Mouse (Mus musculus): ENCODE measurements at regions not wholly inside any gene's neighbourhood (a gene's known extent, or its start where the extent isn't known, plus 50 kb on each side); places are given as distances from the start of the nearest gene placed in this dataset.

DNA sequence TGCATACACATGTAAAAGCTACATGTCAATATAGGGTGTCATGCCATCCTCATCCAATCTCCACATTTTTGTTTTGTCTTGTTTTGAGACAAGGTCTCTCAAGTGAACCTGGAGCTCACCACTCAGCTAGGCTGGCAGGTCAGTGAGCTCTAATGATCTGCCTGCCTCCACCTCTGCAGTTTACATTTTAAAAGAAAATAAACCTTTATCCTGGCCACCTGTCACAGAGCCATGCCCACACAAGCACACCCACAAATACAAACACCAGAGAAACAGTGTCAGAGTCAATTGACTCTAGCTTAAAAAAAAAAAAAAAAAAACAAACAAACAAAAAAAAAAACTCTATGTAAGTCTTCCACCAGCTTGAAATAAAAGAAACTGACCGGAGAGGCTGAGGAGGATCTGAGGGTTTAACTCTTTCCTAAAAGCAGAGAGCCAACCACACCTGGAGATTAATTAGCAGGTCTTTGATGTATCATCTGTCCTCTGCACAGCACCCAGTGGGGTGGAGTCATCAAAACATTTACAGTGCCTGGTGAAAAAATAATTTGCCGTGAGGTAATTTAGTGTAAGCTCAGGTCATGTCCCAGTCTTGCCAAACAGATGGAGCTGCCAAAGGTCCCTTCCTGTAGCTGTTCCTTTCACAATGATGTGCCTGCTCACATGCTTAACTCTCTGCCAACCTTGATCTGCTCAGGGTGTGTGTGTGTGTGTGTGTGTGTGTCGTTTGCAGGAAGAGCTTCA lies 262.2 kb downstream of the Gm11361 start:
- ATAC-seq (no peak), DNase-seq (ENCODE audit: low spot score) (no peak)
- no peak overlapping the region for H3K4me3 ChIP-seq (ENCODE audit: low read length)
- H3K27me3 ChIP-seq (ENCODE audit: insufficient read depth, low read length): no peaks in the 10 kb centered on the region
- H3K9ac ChIP-seq (replicated peaks; ENCODE audit: low read length): no peak overlapping the region
- H3K27ac ChIP-seq: no peak overlapping the region
- H3K4me1 ChIP-seq (ENCODE audit: insufficient read depth, low read length): no peaks in the 10 kb centered on the region
- no peaks in the 10 kb centered on the region for H3K36me3 ChIP-seq (ENCODE audit: insufficient read depth, low read length)
- no peak overlapping the region for H3K4me2 ChIP-seq (ENCODE audit: low read depth, low read length)
- TF ChIP-seq CTCF (IDR thresholded peaks at IDR 0.05; ENCODE audit: low read depth): no peak
- no peaks in the 10 kb centered on the region for H3K9me3 ChIP-seq (ENCODE audit: low read length)
- WGBS: 35% methylated on average over 3 of the region's 3 CpGs

DNA sequence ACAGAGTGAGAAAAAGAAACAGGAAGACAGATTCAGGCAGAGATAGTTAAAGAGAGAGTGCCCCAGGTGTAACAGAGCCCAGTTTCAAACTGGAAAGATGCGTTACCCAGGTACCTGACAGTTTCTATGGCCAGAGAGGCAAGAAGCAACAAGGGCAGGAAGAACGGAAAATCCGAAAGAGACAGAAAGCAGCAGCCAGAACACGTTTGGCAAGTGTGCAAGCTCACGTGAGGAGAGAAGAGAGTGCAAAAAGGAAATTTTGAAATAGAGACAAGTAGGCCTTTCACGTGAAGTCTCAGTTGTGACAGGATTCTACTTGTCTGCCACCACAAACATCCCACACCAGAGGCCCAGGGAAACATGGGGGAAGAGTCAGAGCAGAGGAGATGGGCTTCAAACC lies 259.8 kb downstream of the Gm11361 start:
- Histone ChIP-seq H3K9ac (replicated peaks; ENCODE audit: low read length) (no peak overlapping the region), H3K4me1 (ENCODE audit: insufficient read depth, low read length) (no peaks in the 10 kb centered on the region), H3K4me3 (ENCODE audit: low read length) (no peak overlapping the region), H3K27ac (no peak overlapping the region), H3K9me3 (ENCODE audit: low read length) (no peaks in the 10 kb centered on the region), H3K27me3 (ENCODE audit: insufficient read depth, low read length) (no peaks in the 10 kb centered on the region), H3K36me3 (ENCODE audit: insufficient read depth, low read length) (no peaks in the 10 kb centered on the region), H3K4me2 (ENCODE audit: low read depth, low read length) (no peak overlapping the region)
- 72% methylated on average over 6 of the region's 6 CpGs for WGBS
- no peak for DNase-seq (ENCODE audit: low spot score)
- no peak for TF ChIP-seq CTCF (IDR thresholded peaks at IDR 0.05; ENCODE audit: low read depth)
- ATAC-seq: no peak

DNA sequence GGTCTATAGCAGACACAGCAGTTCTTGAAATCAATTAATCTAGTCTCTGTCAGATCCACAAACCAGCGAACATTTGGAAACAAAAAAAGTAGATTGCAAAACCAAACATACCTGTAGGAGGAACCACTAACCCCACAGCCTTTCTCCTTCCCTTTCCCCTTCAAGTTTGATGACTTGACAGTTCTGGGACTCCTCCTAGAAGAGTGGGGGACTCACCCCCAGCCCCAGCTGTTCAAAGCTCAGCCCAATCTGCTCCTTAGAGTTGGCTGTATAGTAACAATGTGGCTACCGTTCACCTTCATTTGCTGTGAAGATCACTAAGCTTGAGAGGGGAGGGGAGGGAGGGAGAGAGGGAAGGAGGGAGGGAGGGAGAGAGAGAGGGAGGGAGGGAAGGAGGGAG lies 259.3 kb downstream of the Gm11361 start:
- H3K4me3 ChIP-seq (ENCODE audit: low read length): no peak overlapping the region
- no peaks in the 10 kb centered on the region for H3K36me3 ChIP-seq (ENCODE audit: insufficient read depth, low read length)
- H3K27ac ChIP-seq: no peak overlapping the region
- WGBS: 54% methylated on average over 2 of the region's 2 CpGs
- ATAC-seq (no peak), DNase-seq (ENCODE audit: low spot score) (no peak)
- H3K4me1 ChIP-seq (ENCODE audit: insufficient read depth, low read length): no peaks in the 10 kb centered on the region
- H3K9ac ChIP-seq (replicated peaks; ENCODE audit: low read length): no peak overlapping the region
- no peaks in the 10 kb centered on the region for H3K9me3 ChIP-seq (ENCODE audit: low read length)
- no peak for TF ChIP-seq CTCF (IDR thresholded peaks at IDR 0.05; ENCODE audit: low read depth)
- no peaks in the 10 kb centered on the region for H3K27me3 ChIP-seq (ENCODE audit: insufficient read depth, low read length)
- no peak overlapping the region for H3K4me2 ChIP-seq (ENCODE audit: low read depth, low read length)

DNA sequence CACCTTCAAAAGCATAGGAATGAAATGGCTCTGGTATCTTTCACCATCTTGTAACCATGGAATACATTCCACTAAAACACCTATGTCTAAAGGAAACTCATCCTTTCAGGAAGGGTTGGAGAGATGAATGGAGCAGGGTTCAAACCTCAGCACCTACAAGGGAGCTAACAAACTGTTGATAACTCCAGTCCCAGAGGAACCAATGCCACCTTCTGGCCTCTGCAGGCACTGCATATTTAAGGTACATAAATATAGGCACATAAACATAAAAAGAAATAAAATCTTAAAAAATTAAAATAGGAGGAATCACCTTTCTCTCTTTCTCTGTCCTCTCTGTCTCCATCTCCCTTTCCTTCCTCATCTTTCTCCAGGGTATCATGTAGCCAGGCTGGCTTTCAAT lies 256.9 kb downstream of the Gm11361 start:
- peak; percentile 24; the same call in 1 of the 2 replicates for TF ChIP-seq CTCF (IDR thresholded peaks at IDR 0.05; ENCODE audit: low read depth)
- H3K4me2 ChIP-seq (ENCODE audit: low read depth, low read length): no peak overlapping the region

DNA sequence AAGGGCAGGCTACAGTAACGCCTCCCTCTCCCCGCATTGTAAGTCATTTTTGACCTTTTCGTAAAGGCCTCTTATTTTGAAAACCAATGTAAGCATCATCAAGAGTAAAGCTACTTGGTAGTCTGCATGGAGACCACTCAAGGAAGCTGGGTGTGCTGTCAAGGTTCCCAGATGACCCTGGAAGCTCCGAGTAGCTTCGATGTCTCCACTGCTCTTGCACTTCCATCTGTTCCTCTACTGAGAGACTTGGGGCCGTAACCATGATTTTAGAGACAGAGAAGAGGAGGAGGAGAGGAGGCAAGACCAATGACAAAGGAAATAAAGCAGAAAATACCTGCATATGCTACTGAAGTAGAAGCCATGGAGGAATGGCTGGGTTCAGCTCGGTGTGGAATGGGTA lies 256.0 kb downstream of the Gm11361 start:
- no peak overlapping the region for H3K27ac ChIP-seq
- H3K4me3 ChIP-seq (ENCODE audit: low read length): no peak overlapping the region
- H3K9me3 ChIP-seq (ENCODE audit: low read length): no peaks in the 10 kb centered on the region
- no peak overlapping the region for H3K4me2 ChIP-seq (ENCODE audit: low read depth, low read length)
- 84% methylated on average over 7 of the region's 7 CpGs for WGBS
- TF ChIP-seq CTCF (IDR thresholded peaks at IDR 0.05; ENCODE audit: low read depth): no peak
- ATAC-seq (no peak), DNase-seq (ENCODE audit: low spot score) (no peak)
- no peaks in the 10 kb centered on the region for H3K4me1 ChIP-seq (ENCODE audit: insufficient read depth, low read length)
- no peaks in the 10 kb centered on the region for H3K27me3 ChIP-seq (ENCODE audit: insufficient read depth, low read length)
- H3K36me3 ChIP-seq (ENCODE audit: insufficient read depth, low read length): no peaks in the 10 kb centered on the region
- H3K9ac ChIP-seq (replicated peaks; ENCODE audit: low read length): no peak overlapping the region

More for the DNA sequence above, 256.9 kb downstream of the Gm11361 start:
- H3K27me3 ChIP-seq (ENCODE audit: insufficient read depth, low read length): no peaks in the 10 kb centered on the region
- no peaks in the 10 kb centered on the region for H3K4me1 ChIP-seq (ENCODE audit: insufficient read depth, low read length)
- no peak overlapping the region for H3K27ac ChIP-seq
- no peaks in the 10 kb centered on the region for H3K36me3 ChIP-seq (ENCODE audit: insufficient read depth, low read length)
- no peak overlapping the region for H3K9ac ChIP-seq (replicated peaks; ENCODE audit: low read length)
- ATAC-seq (no peak), DNase-seq (ENCODE audit: low spot score) (no peak)
- no peak overlapping the region for H3K4me3 ChIP-seq (ENCODE audit: low read length)
- H3K9me3 ChIP-seq (ENCODE audit: low read length): no peaks in the 10 kb centered on the region

DNA sequence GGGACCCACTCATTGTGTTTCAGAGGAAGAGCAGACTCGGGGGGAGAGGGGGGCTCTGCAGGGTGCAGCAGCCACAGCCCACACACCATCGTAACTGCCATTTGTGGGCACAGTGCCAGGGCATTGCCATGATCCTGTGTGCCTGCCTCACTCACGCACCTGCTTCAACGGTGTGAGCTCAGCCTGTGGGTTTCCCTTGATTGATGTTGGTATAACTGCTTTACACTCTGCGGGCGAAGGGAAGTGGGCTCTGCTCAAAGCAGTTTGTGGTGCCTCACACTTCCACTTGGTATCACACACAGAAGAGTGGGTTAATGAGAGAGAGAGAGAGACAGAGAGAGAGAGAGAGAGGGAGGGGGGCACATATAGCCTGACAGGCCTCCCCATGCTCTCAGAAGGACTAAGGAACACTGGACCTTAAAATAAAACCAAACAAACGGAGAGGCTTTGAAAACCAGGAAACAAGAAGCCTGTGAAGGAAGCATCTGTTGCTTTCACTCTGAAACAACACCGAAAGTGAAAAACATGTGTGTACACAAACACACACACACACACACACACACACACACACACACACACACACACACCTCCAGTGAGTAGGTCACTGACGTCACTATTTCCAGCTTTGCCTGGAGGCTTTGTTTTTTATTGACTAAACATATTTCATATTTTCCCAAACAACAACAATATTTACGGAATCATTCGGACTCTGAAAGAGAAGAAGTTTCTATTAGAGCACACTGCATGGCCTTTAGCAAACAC lies 255.4 kb downstream of the Gm11361 start:
- Histone ChIP-seq H3K36me3 (ENCODE audit: insufficient read depth, low read length) (no peaks in the 10 kb centered on the region), H3K27me3 (ENCODE audit: insufficient read depth, low read length) (no peaks in the 10 kb centered on the region), H3K4me2 (ENCODE audit: low read depth, low read length) (no peak overlapping the region), H3K4me1 (ENCODE audit: insufficient read depth, low read length) (no peaks in the 10 kb centered on the region), H3K27ac (no peak overlapping the region), H3K9me3 (ENCODE audit: low read length) (no peaks in the 10 kb centered on the region), H3K9ac (replicated peaks; ENCODE audit: low read length) (no peak overlapping the region), H3K4me3 (ENCODE audit: low read length) (no peak overlapping the region)
- ATAC-seq: 0 out of 2 replicates have a peak, but pooled peaks have one; percentile 45
- TF ChIP-seq CTCF (IDR thresholded peaks at IDR 0.05; ENCODE audit: low read depth): no peak
- 49% methylated on average over 11 of the region's 11 CpGs for WGBS
- DNase-seq (ENCODE audit: low spot score): peak; percentile 57

DNA sequence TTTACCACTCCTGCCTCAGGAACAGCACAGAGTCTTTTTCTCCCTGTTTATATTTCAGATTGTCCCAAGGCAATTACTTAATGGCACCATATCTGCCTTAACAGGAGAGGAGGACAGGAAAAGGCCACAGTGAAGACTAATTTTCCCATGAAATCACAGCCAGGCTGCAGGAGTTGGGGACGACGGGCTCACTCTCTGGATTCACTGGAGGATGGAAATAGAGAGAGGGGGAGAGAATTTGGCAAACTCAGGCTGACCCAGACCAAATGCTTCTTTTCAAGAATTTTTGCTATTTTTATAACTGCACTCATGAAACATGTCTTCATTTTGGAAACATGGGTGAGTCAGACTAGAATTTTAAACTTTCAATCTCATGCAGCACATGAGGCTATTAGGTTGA lies 250.9 kb downstream of the Gm11361 start:
- ATAC-seq: no peak

More for the DNA sequence above, 250.9 kb downstream of the Gm11361 start:
- Histone ChIP-seq H3K27me3 (ENCODE audit: insufficient read depth, low read length) (no peaks in the 10 kb centered on the region), H3K4me2 (ENCODE audit: low read depth, low read length) (no peak overlapping the region), H3K4me3 (ENCODE audit: low read length) (no peak overlapping the region), H3K4me1 (ENCODE audit: insufficient read depth, low read length) (no peaks in the 10 kb centered on the region), H3K9me3 (ENCODE audit: low read length) (no peaks in the 10 kb centered on the region), H3K36me3 (ENCODE audit: insufficient read depth, low read length) (no peaks in the 10 kb centered on the region), H3K27ac (no peak overlapping the region), H3K9ac (replicated peaks; ENCODE audit: low read length) (no peak overlapping the region)
- no peak for TF ChIP-seq CTCF (IDR thresholded peaks at IDR 0.05; ENCODE audit: low read depth)
- 50% methylated on average over 2 of the region's 2 CpGs for WGBS
- DNase-seq (ENCODE audit: low spot score): no peak

Measured in hindbrain, postnatal 0 days (tissue).